Mouse (Mus musculus): ENCODE measurements around the gene Cacna1h.
A peak's percentile ranks its signal among the peaks of the same experiment; 100 is the strongest.

Cacna1h gene

GRCm38 (mm10) chr17:25408302-25408999 is 25.1 kb downstream of the Cacna1h start:
- DNase-seq (ENCODE audit: low read depth, low spot score): no peak

- peak; percentile 38 for DNase-seq (ENCODE audit: low read depth, low spot score)
Observed at GRCm38 (mm10) chr17:25407352-25407751, 26.2 kb downstream of the Cacna1h start.

GRCm38 (mm10) chr17:25406011-25406441 is 27.6 kb downstream of the Cacna1h start:
- peak; percentile 87 for DNase-seq (ENCODE audit: low read depth, low spot score)

- no peak for DNase-seq (ENCODE audit: low read depth, low spot score)
Observed at GRCm38 (mm10) chr17:25405224-25405895, 28.2 kb downstream of the Cacna1h start.

- peak; percentile 35 for DNase-seq (ENCODE audit: low read depth, low spot score)
Observed at GRCm38 (mm10) chr17:25404190-25404589, 29.4 kb downstream of the Cacna1h start.

GRCm38 (mm10) chr17:25402224-25402623 is 31.4 kb downstream of the Cacna1h start:
- no peak for DNase-seq (ENCODE audit: low read depth, low spot score)

- no peak for DNase-seq (ENCODE audit: low read depth, low spot score)
Observed at GRCm38 (mm10) chr17:25401491-25401890, 32.1 kb downstream of the Cacna1h start.

GRCm38 (mm10) chr17:25400443-25400842 is 33.1 kb downstream of the Cacna1h start:
- DNase-seq (ENCODE audit: low read depth, low spot score): no peak

- DNase-seq (ENCODE audit: low read depth, low spot score): peak; percentile 35
Observed at GRCm38 (mm10) chr17:25398520-25398838, 35.1 kb downstream of the Cacna1h start.

GRCm38 (mm10) chr17:25397804-25398519 is 35.6 kb downstream of the Cacna1h start:
- DNase-seq (ENCODE audit: low read depth, low spot score): peak; percentile 79

- no peak for DNase-seq (ENCODE audit: low read depth, low spot score)
Observed at GRCm38 (mm10) chr17:25394526-25394925, 39.1 kb downstream of the Cacna1h start.

GRCm38 (mm10) chr17:25374011-25374410 is 59.6 kb downstream of the Cacna1h start:
- DNase-seq (ENCODE audit: low read depth, low spot score): peak; percentile 35

GRCm38 (mm10) chr17:25372491-25372890 is 61.1 kb downstream of the Cacna1h start:
- peak; percentile 32 for DNase-seq (ENCODE audit: low read depth, low spot score)

- no peak for DNase-seq (ENCODE audit: low read depth, low spot score)
Observed at GRCm38 (mm10) chr17:25368973-25369372, 64.6 kb downstream of the Cacna1h start, which contains the start of gene Tpsg1. Gene Tpsg1 (plus strand): TSS chr17:25369273.

- no peak for DNase-seq (ENCODE audit: low read depth, low spot score)
Observed at GRCm38 (mm10) chr17:25366005-25366404, 67.6 kb downstream of the Cacna1h start, which contains the start of gene Tpsb2. Gene Tpsb2 (plus strand): TSS chr17:25366305.

GRCm38 (mm10) chr17:25363726-25364125 is 69.9 kb downstream of the Cacna1h start:
- peak; percentile 58 for DNase-seq (ENCODE audit: low read depth, low spot score)

GRCm38 (mm10) chr17:25361291-25361690 is 72.3 kb downstream of the Cacna1h start:
- peak; percentile 9 for DNase-seq (ENCODE audit: low read depth, low spot score)

- no peak for DNase-seq (ENCODE audit: low read depth, low spot score)
Observed at GRCm38 (mm10) chr17:25345462-25345861, 88.1 kb downstream of the Cacna1h start, which contains the start of gene Tpsab1. Gene Tpsab1 (minus strand): TSS chr17:25345562.

- DNase-seq (ENCODE audit: low read depth, low spot score): no peak
Observed at GRCm38 (mm10) chr17:25341490-25341889, 92.1 kb downstream of the Cacna1h start.

- no peak for DNase-seq (ENCODE audit: low read depth, low spot score)
Observed at GRCm38 (mm10) chr17:25340003-25340402, 93.6 kb downstream of the Cacna1h start.

- no peak for DNase-seq (ENCODE audit: low read depth, low spot score)
Observed at GRCm38 (mm10) chr17:25338218-25338617, 95.4 kb downstream of the Cacna1h start.

GRCm38 (mm10) chr17:25333943-25334342 is 99.6 kb downstream of the Cacna1h start:
- DNase-seq (ENCODE audit: low read depth, low spot score): peak; percentile 69
